Mouse (Mus musculus) stomach, postnatal 0 days (tissue): ENCODE results near the gene Xbp1. TPM values are rescaled to one million over a fixed set of nuclear protein-coding genes. Genes with fewer than 3 reads are reported as not detected.
A peak's percentile ranks its signal among the peaks of the same experiment; 100 is the strongest.

Source experiments
- ATAC-seq: fragments of 200-750 bp; cut with Nextera tagmentation; 2 replicates; pipeline ENCODE4 v1.8.0; 2017; ENCODE audit not compliant: low FRiP score, low TSS enrichment
- DNase-seq: peaks from one replicate; pipeline ENCODE4 v3.0.0-alpha.2; 2016; ENCODE audit warnings: low spot score
- H3K27ac ChIP-seq: fragments of 300-500 bp; sonication (generic); replicated peaks from 2 replicates; pipeline ENCODE4 v1.5.1; 2014; ENCODE audit warnings: mild to moderate bottlenecking, control low read depth
- H3K27me3 ChIP-seq: fragments of 300-500 bp; sonication (generic); 2 replicates; pipeline ENCODE4 v1.6.1; 2014; ENCODE audit warnings: low read length; ENCODE audit not compliant: control insufficient read depth, insufficient read depth
- H3K36me3 ChIP-seq: fragments of 300-500 bp; sonication (generic); 2 replicates; pipeline ENCODE4 v1.6.1; 2014; ENCODE audit warnings: low read length, mixed read lengths; ENCODE audit not compliant: control insufficient read depth, insufficient read depth
- H3K4me1 ChIP-seq: fragments of 300-500 bp; sonication (generic); replicated peaks from 2 replicates; pipeline ENCODE4 v1.6.1; 2014; ENCODE audit warnings: antibody characterized with exemption; ENCODE audit not compliant: control insufficient read depth, insufficient read depth
- H3K4me2 ChIP-seq: fragments of 300-500 bp; sonication (generic); replicated peaks from 2 replicates; pipeline ENCODE4 v1.6.1; 2014; ENCODE audit warnings: low read depth, mild to moderate bottlenecking, control low read depth, moderate library complexity
- H3K4me3 ChIP-seq: fragments of 300-500 bp; sonication (generic); 2 replicates; pipeline ENCODE4 v1.5.1; 2014; ENCODE audit warnings: low read depth, low read length, control low read depth
- H3K9ac ChIP-seq: fragments of 300-500 bp; sonication (generic); 2 replicates; pipeline ENCODE4 v1.6.1; 2014; ENCODE audit warnings: mild to moderate bottlenecking, low read length, control low read depth, mixed read lengths
- H3K9me3 ChIP-seq: fragments of 300-500 bp; sonication (generic); 2 replicates; pipeline ENCODE4 v1.6.1; 2016; ENCODE audit warnings: low read length; ENCODE audit not compliant: control insufficient read depth
- CTCF ChIP-seq: IDR thresholded peaks from 2 replicates; pipeline ENCODE4 v1.5.1; 2016; ENCODE audit warnings: antibody characterized with exemption, low read depth, mild to moderate bottlenecking, moderate library complexity
- EP300 ChIP-seq: optimal IDR thresholded peaks from 2 replicates; pipeline ENCODE3; 2016; ENCODE audit warnings: antibody characterized with exemption
- WGBS: fragments of 180-500 bp; shearing (Covaris S2); extraction: QIAGEN DNeasy Blood & Tissue Kit; methylation state at CpG from one replicate; pipeline ENCODE4 v1.1.7; 2014; 5-methylcytosine and 5-hydroxymethylcytosine counted together
- polyA plus RNA-seq: library from polyadenylated mRNA; unstranded; fragments of >200 nt; fragmentation: Nextera tagmentation; extraction: Ambion mirVana; gene quantifications from 2 replicates; pipeline ENCODE4 v1.2.1, GENCODE M21; 2015

Xbp1 gene
- polyA plus RNA-seq, 1 experiment from 2014 or later = 221 TPM

DNA sequence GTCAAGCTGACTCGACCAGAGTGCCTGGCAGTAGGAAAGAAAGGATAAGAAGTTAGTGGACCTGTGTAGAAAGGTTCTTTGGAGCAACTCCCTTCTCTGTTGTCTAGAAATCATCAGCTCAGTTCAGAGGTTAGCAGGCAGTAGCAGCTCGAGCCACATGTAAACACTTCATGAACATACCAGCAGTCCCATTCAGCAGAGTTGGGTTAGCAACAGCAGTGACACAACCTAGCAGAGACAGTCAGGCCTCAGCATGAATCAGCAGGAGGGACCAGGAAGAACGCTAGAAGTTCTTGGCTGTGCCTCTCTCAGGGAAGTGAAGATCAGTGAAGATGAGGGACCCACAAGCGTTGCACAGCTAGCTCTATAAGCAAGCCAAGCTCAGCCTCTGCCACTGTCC lies 25.0 kb downstream of the Xbp1 start:
- no peak overlapping the region for H3K9ac ChIP-seq
- WGBS = 64% methylated on average over 4 of the region's 4 CpGs
- H3K27me3 ChIP-seq = no peaks in the 10 kb centered on the region
- no peak overlapping the region for H3K4me2 ChIP-seq
- H3K27ac ChIP-seq = no peak overlapping the region
- DNase-seq (no peak), ATAC-seq (no peak)
- TF ChIP-seq EP300 (no peak), CTCF (no peak)
- no peak overlapping the region for H3K4me3 ChIP-seq
- no peaks in the 10 kb centered on the region for H3K9me3 ChIP-seq
- no peaks in the 10 kb centered on the region for H3K36me3 ChIP-seq
- no peaks in the 10 kb centered on the region; the same call in 1 of the 2 replicates for H3K4me1 ChIP-seq

DNA sequence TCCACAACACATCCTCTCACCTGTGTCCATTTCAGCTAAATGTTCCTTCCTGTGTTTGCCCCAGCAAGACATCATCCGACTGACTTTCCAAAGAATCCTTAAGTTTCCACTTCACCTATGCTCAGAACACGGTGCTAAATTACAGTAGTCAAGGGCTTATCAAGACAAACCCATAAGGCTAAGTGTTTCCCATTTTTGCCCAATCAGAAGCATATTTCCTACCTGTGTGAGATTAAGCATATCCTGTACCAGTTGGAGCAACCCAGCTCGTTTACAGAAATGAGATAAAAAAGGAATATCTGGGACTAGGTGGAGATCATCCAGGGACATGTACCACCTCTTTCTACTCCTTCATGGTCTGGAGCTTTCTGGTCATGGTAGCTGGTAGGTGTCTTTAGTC lies 26.2 kb downstream of the Xbp1 start:
- H3K27ac ChIP-seq = no peak overlapping the region
- H3K4me2 ChIP-seq = no peak overlapping the region
- H3K9ac ChIP-seq = no peak overlapping the region
- H3K4me3 ChIP-seq = no peak overlapping the region
- TF ChIP-seq CTCF = no peak
- TF ChIP-seq EP300 = no peak
- H3K36me3 ChIP-seq = no peaks in the 10 kb centered on the region
- WGBS = 87% methylated on average over 3 of the region's 3 CpGs
- ATAC-seq (no peak), DNase-seq (no peak)
- H3K27me3 ChIP-seq = no peaks in the 10 kb centered on the region
- no peaks in the 10 kb centered on the region for H3K4me1 ChIP-seq
- no peaks in the 10 kb centered on the region for H3K9me3 ChIP-seq

DNA sequence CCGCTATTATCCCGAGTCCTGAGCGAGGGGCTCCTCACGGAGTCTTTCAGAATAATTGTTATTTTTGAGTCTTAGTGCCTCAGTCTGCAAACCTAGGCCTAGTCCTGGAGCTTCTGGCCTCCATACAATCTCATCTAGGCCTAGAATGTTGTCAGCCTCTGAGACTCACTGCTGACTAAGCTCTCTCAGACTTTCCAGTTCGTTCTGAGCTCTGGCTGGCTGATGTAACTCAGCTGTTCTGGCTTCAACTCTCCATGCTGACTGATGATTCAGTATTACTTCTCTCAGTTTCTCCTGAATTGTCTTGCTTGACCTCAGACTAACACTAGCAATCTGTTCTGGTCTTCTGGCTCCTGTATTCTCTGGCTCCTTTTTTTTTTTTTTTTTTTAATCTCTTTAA lies 31.0 kb downstream of the Xbp1 start:
- no peaks in the 10 kb centered on the region for H3K9me3 ChIP-seq
- WGBS = 83% methylated on average over 5 of the region's 5 CpGs
- H3K27ac ChIP-seq = no peak overlapping the region
- H3K9ac ChIP-seq = no peak overlapping the region
- H3K4me2 ChIP-seq = no peak overlapping the region
- H3K27me3 ChIP-seq = no peaks in the 10 kb centered on the region
- TF ChIP-seq CTCF (no peak), EP300 (no peak)
- DNase-seq = no peak
- peak; percentile 10; the same call in 1 of the 2 replicates for ATAC-seq
- no peaks in the 10 kb centered on the region for H3K36me3 ChIP-seq
- H3K4me1 ChIP-seq = no peaks in the 10 kb centered on the region
- H3K4me3 ChIP-seq = no peak overlapping the region

- 56% methylated on average over 1 of the region's 1 CpGs for WGBS
- TF ChIP-seq CTCF (no peak), EP300 (no peak)
- ATAC-seq (peak; percentile 57; the same call in 1 of the 2 replicates), DNase-seq (no peak)
- Histone ChIP-seq H3K4me2 (no peak overlapping the region), H3K27ac (no peak overlapping the region), H3K9me3 (no peaks in the 10 kb centered on the region), H3K4me3 (no peak overlapping the region), H3K9ac (no peak overlapping the region), H3K36me3 (no peaks in the 10 kb centered on the region), H3K4me1 (no peaks in the 10 kb centered on the region), H3K27me3 (no peaks in the 10 kb centered on the region)
Measured at GRCm38 (mm10) chr11:5551931-5552330, 31.5 kb downstream of the Xbp1 start.

- ATAC-seq (no peak), DNase-seq (no peak)
- no peak overlapping the region for H3K4me3 ChIP-seq
- H3K9me3 ChIP-seq = no peaks in the 10 kb centered on the region
- WGBS = 47% methylated on average over 3 of the region's 3 CpGs
- no peaks in the 10 kb centered on the region for H3K36me3 ChIP-seq
- no peaks in the 10 kb centered on the region for H3K4me1 ChIP-seq
- TF ChIP-seq EP300 (no peak), CTCF (0 out of 2 replicates have a peak, but pooled peaks have one; percentile 11)
- no peaks in the 10 kb centered on the region for H3K27me3 ChIP-seq
- H3K27ac ChIP-seq = no peak overlapping the region
- no peak overlapping the region for H3K4me2 ChIP-seq
- H3K9ac ChIP-seq = no peak overlapping the region
Measured at GRCm38 (mm10) chr11:5560273-5560672, 39.8 kb downstream of the Xbp1 start.

- WGBS = 42% methylated on average over 9 of the region's 9 CpGs
- Histone ChIP-seq H3K27me3 (no peaks in the 10 kb centered on the region), H3K9me3 (no peaks in the 10 kb centered on the region), H3K4me1 (no peaks in the 10 kb centered on the region), H3K36me3 (no peaks in the 10 kb centered on the region), H3K27ac (no peak overlapping the region), H3K4me2 (no peak overlapping the region), H3K9ac (no peak overlapping the region), H3K4me3 (no peak overlapping the region)
- ATAC-seq = no peak
- TF ChIP-seq EP300 (no peak), CTCF (peak; percentile 20; the same call in 1 of the 2 replicates)
- DNase-seq = no peak
Measured at GRCm38 (mm10) chr11:5562625-5563268, 42.3 kb downstream of the Xbp1 start.
